Mouse (Mus musculus) kidney, embryonic 14.5 days (tissue): ENCODE data around the gene Cib4. TPM values are rescaled to one million over a fixed set of nuclear protein-coding genes. Genes with fewer than 3 reads are reported as not detected.

Experiments
- ATAC-seq: fragments of 200-750 bp; cut with Nextera tagmentation; 2 replicates; pipeline ENCODE4 v1.8.0; 2017; ENCODE audit warnings: moderate number of reproducible peaks, mild to moderate bottlenecking, moderate TSS enrichment, moderate library complexity; ENCODE audit not compliant: low FRiP score, low TSS enrichment
- H3K27ac ChIP-seq: fragments of 300-500 bp; sonication (generic); 2 replicates; pipeline ENCODE4 v1.5.1; 2014; ENCODE audit warnings: low read depth, mild to moderate bottlenecking, low read length, moderate library complexity, mixed read lengths
- H3K27me3 ChIP-seq: fragments of 300-500 bp; sonication (generic); 2 replicates; pipeline ENCODE4 v1.6.1; 2014; ENCODE audit warnings: mild to moderate bottlenecking, low read length; ENCODE audit not compliant: control insufficient read depth, insufficient read depth
- H3K36me3 ChIP-seq: fragments of 300-500 bp; sonication (generic); 2 replicates; pipeline ENCODE4 v1.6.1; 2014; ENCODE audit warnings: low read length, mixed read lengths; ENCODE audit not compliant: control insufficient read depth, insufficient read depth
- H3K4me1 ChIP-seq: fragments of 300-500 bp; sonication (generic); 2 replicates; pipeline ENCODE4 v1.6.1; 2014; ENCODE audit warnings: low read length, mixed read lengths; ENCODE audit not compliant: control insufficient read depth, insufficient read depth
- H3K4me2 ChIP-seq: fragments of 300-500 bp; sonication (generic); replicated peaks from 2 replicates; pipeline ENCODE4 v1.6.1; 2014; ENCODE audit warnings: low read depth, mild to moderate bottlenecking, low read length
- H3K4me3 ChIP-seq: fragments of 300-500 bp; sonication (generic); 2 replicates; pipeline ENCODE4 v1.5.1; 2014; ENCODE audit warnings: mild to moderate bottlenecking, low read length
- H3K9ac ChIP-seq: fragments of 300-500 bp; sonication (generic); 2 replicates; pipeline ENCODE4 v1.6.1; 2014; ENCODE audit warnings: low read depth, mild to moderate bottlenecking, low read length, moderate library complexity
- H3K9me3 ChIP-seq: fragments of 300-500 bp; sonication (generic); 2 replicates; pipeline ENCODE4 v1.6.1; 2016; ENCODE audit warnings: low read length; ENCODE audit not compliant: control insufficient read depth
- WGBS: fragments of 180-500 bp; shearing (Covaris S2); extraction: QIAGEN DNeasy Blood & Tissue Kit; methylation state at CpG from one replicate; pipeline ENCODE4 v1.1.7; 2014; 5-methylcytosine and 5-hydroxymethylcytosine counted together
- polyA plus RNA-seq: library from polyadenylated mRNA; unstranded; fragments of >200 nt; fragmentation: Nextera tagmentation; extraction: Ambion mirVana; gene quantifications from 2 replicates; pipeline ENCODE4 v1.2.1, GENCODE M21; 2014

The Cib4 gene
- polyA plus RNA-seq, 1 experiment from 2014 or later = not detected

- Histone ChIP-seq H3K27ac (no peak overlapping the region), H3K27me3 (no peaks in the 10 kb centered on the region), H3K36me3 (no peaks in the 10 kb centered on the region), H3K9me3 (no peaks in the 10 kb centered on the region), H3K4me2 (no peak overlapping the region), H3K4me1 (no peaks in the 10 kb centered on the region), H3K9ac (no peak overlapping the region), H3K4me3 (no peak overlapping the region)
- ATAC-seq = no peak
- WGBS = 68% methylated on average over 5 of the region's 5 CpGs
Observed at GRCm38 (mm10) chr5:30484591-30484990, 61.0 kb downstream of the Cib4 start.

GRCm38 (mm10) chr5:30483533-30483932 is 62.1 kb downstream of the Cib4 start:
- no peaks in the 10 kb centered on the region for H3K4me1 ChIP-seq
- H3K36me3 ChIP-seq = no peaks in the 10 kb centered on the region
- H3K27ac ChIP-seq = no peak overlapping the region
- no peak for ATAC-seq
- no peak overlapping the region for H3K4me3 ChIP-seq
- no peak overlapping the region for H3K4me2 ChIP-seq
- WGBS = 83% methylated on average over 8 of the region's 8 CpGs
- H3K9me3 ChIP-seq = no peaks in the 10 kb centered on the region
- no peaks in the 10 kb centered on the region for H3K27me3 ChIP-seq
- H3K9ac ChIP-seq = no peak overlapping the region

DNA sequence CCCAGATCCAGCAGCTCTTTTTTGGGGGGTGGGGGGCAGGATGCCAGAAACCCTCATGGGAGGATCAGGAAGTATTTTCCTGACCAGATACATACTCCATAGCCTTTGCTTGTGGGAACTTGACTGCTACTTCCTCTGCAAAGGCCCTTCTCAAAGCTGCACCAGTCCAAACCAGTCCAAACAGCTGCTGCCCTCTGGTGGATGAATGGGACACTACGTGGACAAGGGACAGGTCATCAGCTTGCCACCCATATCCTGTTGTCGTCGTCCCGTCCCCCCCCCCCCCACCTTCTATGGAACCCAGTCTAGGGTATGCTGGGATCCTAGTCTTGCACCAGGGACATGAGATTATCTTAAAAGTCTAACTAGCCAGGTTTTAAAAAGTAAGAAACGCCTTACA is 63.3 kb downstream of the Cib4 start:
- WGBS = 24% methylated on average over 4 of the region's 5 CpGs
- Histone ChIP-seq H3K27ac (no peak overlapping the region), H3K9ac (no peak overlapping the region), H3K4me2 (no peak overlapping the region), H3K36me3 (no peaks in the 10 kb centered on the region), H3K27me3 (no peaks in the 10 kb centered on the region), H3K4me1 (no peaks in the 10 kb centered on the region), H3K4me3 (no peak overlapping the region), H3K9me3 (no peaks in the 10 kb centered on the region)
- peak; percentile 76; the same call in 1 of the 2 replicates for ATAC-seq

DNA sequence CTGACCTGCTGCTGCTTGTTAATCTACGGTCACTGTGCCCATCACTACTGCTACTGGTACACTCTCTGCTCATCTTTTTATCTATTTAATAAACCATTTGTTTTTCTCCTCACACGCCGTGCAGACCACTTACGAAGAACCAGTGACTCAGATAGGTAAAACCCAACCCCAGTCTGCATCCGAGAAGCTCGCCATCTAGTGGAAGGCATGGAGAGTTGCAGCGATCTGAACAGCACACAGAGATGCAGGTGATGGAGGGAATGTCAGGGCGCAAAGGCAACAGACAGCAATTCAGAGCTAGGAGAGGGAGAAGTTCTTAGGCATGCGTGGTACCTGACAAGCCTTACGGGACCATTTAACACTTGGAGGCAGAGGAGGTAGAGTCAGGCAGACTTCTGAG is 69.1 kb downstream of the Cib4 start:
- no peak for ATAC-seq
- H3K27ac ChIP-seq = no peak overlapping the region
- H3K9ac ChIP-seq = no peak overlapping the region
- 44% methylated on average over 10 of the region's 10 CpGs for WGBS
- H3K4me1 ChIP-seq = no peaks in the 10 kb centered on the region
- H3K9me3 ChIP-seq = no peaks in the 10 kb centered on the region
- no peaks in the 10 kb centered on the region for H3K36me3 ChIP-seq
- no peaks in the 10 kb centered on the region for H3K27me3 ChIP-seq
- H3K4me3 ChIP-seq = no peak overlapping the region
- H3K4me2 ChIP-seq = no peak overlapping the region

- no peak overlapping the region for H3K4me3 ChIP-seq
- H3K36me3 ChIP-seq = no peaks in the 10 kb centered on the region
- no peak overlapping the region for H3K4me2 ChIP-seq
- H3K4me1 ChIP-seq = no peaks in the 10 kb centered on the region
- WGBS = 76% methylated on average over 5 of the region's 5 CpGs
- H3K9ac ChIP-seq = no peak overlapping the region
- no peaks in the 10 kb centered on the region for H3K9me3 ChIP-seq
- H3K27ac ChIP-seq = no peak overlapping the region
- no peak for ATAC-seq
- H3K27me3 ChIP-seq = no peaks in the 10 kb centered on the region
Observed at GRCm38 (mm10) chr5:30472148-30472547, 73.5 kb downstream of the Cib4 start.

DNA sequence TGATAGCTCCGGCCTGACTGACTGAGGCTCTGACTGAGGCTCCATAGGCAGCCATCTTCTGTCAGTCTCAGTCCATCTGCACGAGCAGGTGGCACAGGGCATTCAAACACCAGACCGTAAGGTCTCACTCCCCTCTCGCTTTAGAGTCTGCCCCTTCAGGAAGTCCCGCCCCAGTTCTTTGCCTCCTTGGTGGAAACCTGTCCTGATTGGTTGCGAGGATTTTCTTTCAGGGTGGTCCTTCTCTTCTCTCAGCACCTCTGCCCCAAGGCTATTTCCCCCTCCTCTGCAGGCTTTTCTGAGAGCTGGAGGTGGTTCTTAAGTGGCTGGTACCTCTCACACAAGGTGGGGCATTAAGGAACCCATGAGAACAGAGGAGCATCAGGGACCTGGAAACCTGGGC is 75.2 kb downstream of the Cib4 start:
- Histone ChIP-seq H3K27me3 (no peaks in the 10 kb centered on the region), H3K4me2 (no peak overlapping the region), H3K4me3 (no peak overlapping the region), H3K9me3 (no peaks in the 10 kb centered on the region), H3K4me1 (no peaks in the 10 kb centered on the region; the same call in 1 of the 2 replicates), H3K36me3 (no peaks in the 10 kb centered on the region), H3K27ac (no peak overlapping the region), H3K9ac (no peak overlapping the region)
- no peak for ATAC-seq
- WGBS = 51% methylated on average over 6 of the region's 6 CpGs

DNA sequence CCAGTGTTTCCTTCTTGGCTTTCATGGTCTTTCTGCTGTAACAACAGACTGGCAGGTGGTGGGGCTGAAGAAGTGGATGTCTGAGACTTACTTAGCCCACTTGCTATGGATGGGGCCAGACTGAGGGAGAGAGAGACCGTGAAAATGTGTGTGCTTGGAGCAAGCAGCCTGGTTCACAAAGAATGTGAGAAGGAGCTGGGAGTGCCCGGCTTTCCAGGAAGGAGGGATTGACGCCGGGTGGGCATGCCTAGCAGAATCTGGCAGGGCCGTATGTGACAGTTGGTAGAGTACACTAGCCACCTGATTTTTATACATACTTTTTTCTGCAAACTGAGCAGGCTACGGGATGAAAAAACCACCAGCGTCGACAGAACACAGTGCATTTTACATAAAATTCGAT is 79.3 kb downstream of the Cib4 start:
- Histone ChIP-seq H3K27me3 (0 out of 2 replicates have a peak, but pooled peaks cover 3% of the 10 kb centered on the region), H3K4me2 (peak overlapping the region; percentile 50), H3K4me3 (peak overlapping the region; percentile 31), H3K27ac (no peak overlapping the region), H3K9ac (no peak overlapping the region), H3K9me3 (no peaks in the 10 kb centered on the region), H3K4me1 (no peaks in the 10 kb centered on the region; the same call in 1 of the 2 replicates), H3K36me3 (no peaks in the 10 kb centered on the region)
- WGBS = 43% methylated on average over 9 of the region's 9 CpGs
- ATAC-seq = no peak

- 12% methylated on average over 21 of the region's 21 CpGs for whole genome bisulfite sequencing
Observed at GRCm38 (mm10) chr5:30465861-30466260, 79.8 kb downstream of the Cib4 start, which contains the start of gene 1700001C02Rik. 1700001C02Rik (plus strand) TSS chr5:30466047.

GRCm38 (mm10) chr5:30461821-30462220 is 83.8 kb downstream of the Cib4 start, which contains the start of gene Otof:
Otof (minus strand) TSS chr5:30461932.
- no peaks in the 10 kb centered on the region; the same call in 1 of the 2 replicates for H3K4me1 ChIP-seq
- no peak within 1 kb of the TSS for H3K4me2 ChIP-seq
- H3K27me3 ChIP-seq = peaks cover 9% of the 10 kb centered on the region; the same call in 1 of the 2 replicates
- H3K9me3 ChIP-seq = no peaks in the 10 kb centered on the region
- 36% methylated on average over 12 of the region's 12 CpGs for WGBS
- ATAC-seq = no peak
- H3K36me3 ChIP-seq = no peaks in the 10 kb centered on the region
- no peak within 1 kb of the TSS for H3K9ac ChIP-seq
- no peak within 1 kb of the TSS for H3K27ac ChIP-seq
- no peak within 1 kb of the TSS for H3K4me3 ChIP-seq

More at GRCm38 (mm10) chr5:30465861-30466260, 79.8 kb downstream of the Cib4 start, which contains the start of gene 1700001C02Rik:
- ATAC-seq = peak; percentile 50; the same call in 1 of the 2 replicates
- H3K27ac ChIP-seq = no peak within 1 kb of the TSS
- H3K9ac ChIP-seq = no peak within 1 kb of the TSS
- peak within 1 kb of the TSS; percentile 31 for H3K4me3 ChIP-seq
- H3K27me3 ChIP-seq = 0 out of 2 replicates have a peak, but pooled peaks cover 3% of the 10 kb centered on the region
- H3K36me3 ChIP-seq = no peaks in the 10 kb centered on the region
- H3K4me1 ChIP-seq = no peaks in the 10 kb centered on the region; the same call in 1 of the 2 replicates
- H3K4me2 ChIP-seq = peak within 1 kb of the TSS; percentile 50
- no peaks in the 10 kb centered on the region for H3K9me3 ChIP-seq
